Mouse (Mus musculus) limb, embryonic 14.5 days (tissue): ENCODE results near the gene Scn7a. TPM values are rescaled to one million over a fixed set of nuclear protein-coding genes. Genes with fewer than 3 reads are reported as not detected.

Experiments
- ATAC-seq: fragments of 200-750 bp; cut with Nextera tagmentation; 2 replicates; pipeline ENCODE4 v1.8.0; 2017; ENCODE audit warnings: low read depth, moderate number of reproducible peaks, moderate TSS enrichment; ENCODE audit not compliant: low FRiP score
- DNase-seq: peaks from one replicate; pipeline ENCODE4 v3.0.0-alpha.2; 2015; ENCODE audit warnings: low spot score
- H3K27ac ChIP-seq: fragments of 300-500 bp; sonication (generic); replicated peaks from 2 replicates; pipeline ENCODE4 v1.5.1; 2014; ENCODE audit warnings: low read depth, mild to moderate bottlenecking, low read length, moderate library complexity, mixed read lengths
- H3K27me3 ChIP-seq: fragments of 300-500 bp; sonication (generic); 2 replicates; pipeline ENCODE4 v1.6.1; 2014; ENCODE audit warnings: low read length, mixed read lengths; ENCODE audit not compliant: control insufficient read depth, insufficient read depth
- H3K36me3 ChIP-seq: fragments of 300-500 bp; sonication (generic); 2 replicates; pipeline ENCODE4 v1.6.1; 2014; ENCODE audit warnings: mild to moderate bottlenecking, low read length, moderate library complexity, mixed read lengths; ENCODE audit not compliant: control insufficient read depth, insufficient read depth
- H3K4me1 ChIP-seq: fragments of 300-500 bp; sonication (generic); 2 replicates; pipeline ENCODE4 v1.6.1; 2014; ENCODE audit warnings: antibody characterized with exemption, low read length, mixed read lengths; ENCODE audit not compliant: control insufficient read depth, insufficient read depth
- H3K4me2 ChIP-seq: fragments of 300-500 bp; sonication (generic); replicated peaks from 2 replicates; pipeline ENCODE4 v1.6.1; 2014; ENCODE audit warnings: low read depth, mild to moderate bottlenecking, low read length, moderate library complexity; ENCODE audit not compliant: severe bottlenecking
- H3K4me3 ChIP-seq: fragments of 300-500 bp; sonication (generic); replicated peaks from 2 replicates; pipeline ENCODE4 v1.5.1; 2014; ENCODE audit warnings: low read length
- H3K9ac ChIP-seq: fragments of 300-500 bp; sonication (generic); 2 replicates; pipeline ENCODE4 v1.6.1; 2014; ENCODE audit warnings: mild to moderate bottlenecking, low read depth, low read length, moderate library complexity; ENCODE audit not compliant: severe bottlenecking
- H3K9me3 ChIP-seq: fragments of 300-500 bp; sonication (generic); 2 replicates; pipeline ENCODE4 v1.6.1; 2016; ENCODE audit warnings: low read length; ENCODE audit not compliant: control insufficient read depth
- POLR2A ChIP-seq: fragments of 200-500 bp; IDR thresholded peaks from 2 replicates; pipeline ENCODE4 v1.8.0; 2012; ENCODE audit warnings: inconsistent platforms, mild to moderate bottlenecking, moderate library complexity, borderline replicate concordance; ENCODE audit not compliant: insufficient read depth, insufficient read length; ENCODE audit errors: extremely low read depth
- WGBS: fragments of 180-500 bp; shearing (Covaris S2); extraction: QIAGEN DNeasy Blood & Tissue Kit; methylation state at CpG from one replicate; pipeline ENCODE4 v1.1.7; 2014; 5-methylcytosine and 5-hydroxymethylcytosine counted together
- polyA plus RNA-seq, 2 experiments: library from polyadenylated mRNA; depleted of rRNA in 1 of 2; stranded (reverse) in 1 of 2; unstranded in 1 of 2; fragments of >200 nt; fragmentation: Nextera tagmentation in 1 of 2; extraction: Ambion mirVana in 1 of 2; gene quantifications; 2 replicates each; pipeline versions ENCODE4 v1.2.1 to v1.2.3; 2012 to 2014

Gene Scn7a
- polyA plus RNA-seq, 2 experiments, result 0.12 to 0.16 TPM

- no peak for TF ChIP-seq POLR2A
- Histone ChIP-seq H3K4me2 (no peak overlapping the region), H3K36me3 (no peaks in the 10 kb centered on the region), H3K4me3 (no peak overlapping the region), H3K9me3 (no peaks in the 10 kb centered on the region), H3K9ac (no peak overlapping the region), H3K27me3 (no peaks in the 10 kb centered on the region), H3K27ac (no peak overlapping the region), H3K4me1 (no peaks in the 10 kb centered on the region)
- no peak for ATAC-seq
- no peak for DNase-seq
- 85% methylated on average over 1 of the region's 1 CpGs for WGBS
These were observed 6.9 kb upstream of the Scn7a start for GRCm38 (mm10) chr2:66791629-66792028.

- 81% methylated on average over 2 of the region's 2 CpGs for WGBS
- no peak for TF ChIP-seq POLR2A
- no peak overlapping the region for H3K4me2 ChIP-seq
- H3K4me3 ChIP-seq, result no peak overlapping the region
- no peaks in the 10 kb centered on the region for H3K9me3 ChIP-seq
- H3K27ac ChIP-seq, result no peak overlapping the region
- peak; percentile 3 for DNase-seq
- no peaks in the 10 kb centered on the region for H3K36me3 ChIP-seq
- H3K4me1 ChIP-seq, result no peaks in the 10 kb centered on the region
- ATAC-seq, result no peak
- H3K27me3 ChIP-seq, result no peaks in the 10 kb centered on the region
- no peak overlapping the region for H3K9ac ChIP-seq
These were observed 3.8 kb downstream of the Scn7a start for GRCm38 (mm10) chr2:66780884-66781283.

- no peak overlapping the region for H3K4me3 ChIP-seq
- no peaks in the 10 kb centered on the region for H3K36me3 ChIP-seq
- ATAC-seq (no peak), DNase-seq (no peak)
- no peaks in the 10 kb centered on the region for H3K9me3 ChIP-seq
- no peak overlapping the region for H3K4me2 ChIP-seq
- WGBS, result 86% methylated on average over 2 of the region's 2 CpGs
- no peaks in the 10 kb centered on the region for H3K4me1 ChIP-seq
- no peak overlapping the region for H3K27ac ChIP-seq
- TF ChIP-seq POLR2A, result no peak
- H3K27me3 ChIP-seq, result no peaks in the 10 kb centered on the region
- no peak overlapping the region for H3K9ac ChIP-seq
These were observed 16.7 kb downstream of the Scn7a start for GRCm38 (mm10) chr2:66767980-66768379.

GRCm38 (mm10) chr2:66765170-66765569 lies 19.5 kb downstream of the Scn7a start:
- 81% methylated on average over 1 of the region's 1 CpGs for WGBS
- no peaks in the 10 kb centered on the region for H3K36me3 ChIP-seq
- no peak for DNase-seq
- H3K27ac ChIP-seq, result no peak overlapping the region
- no peaks in the 10 kb centered on the region for H3K27me3 ChIP-seq
- no peaks in the 10 kb centered on the region for H3K4me1 ChIP-seq
- no peak overlapping the region for H3K9ac ChIP-seq
- no peak for ATAC-seq
- no peaks in the 10 kb centered on the region for H3K9me3 ChIP-seq
- TF ChIP-seq POLR2A, result no peak
- no peak overlapping the region for H3K4me3 ChIP-seq
- H3K4me2 ChIP-seq, result no peak overlapping the region

- no peak for TF ChIP-seq POLR2A
- Histone ChIP-seq H3K9ac (no peak overlapping the region), H3K27ac (no peak overlapping the region), H3K36me3 (no peaks in the 10 kb centered on the region), H3K4me1 (no peaks in the 10 kb centered on the region), H3K27me3 (no peaks in the 10 kb centered on the region), H3K9me3 (no peaks in the 10 kb centered on the region), H3K4me2 (no peak overlapping the region), H3K4me3 (no peak overlapping the region)
- no peak for DNase-seq
- no peak for ATAC-seq
These were observed 21.8 kb downstream of the Scn7a start for GRCm38 (mm10) chr2:66762905-66763304.

- ATAC-seq (no peak), DNase-seq (no peak)
- H3K4me3 ChIP-seq, result no peak overlapping the region
- no peaks in the 10 kb centered on the region for H3K27me3 ChIP-seq
- no peak overlapping the region for H3K9ac ChIP-seq
- no peaks in the 10 kb centered on the region for H3K4me1 ChIP-seq
- H3K36me3 ChIP-seq, result no peaks in the 10 kb centered on the region
- WGBS, result 89% methylated on average over 3 of the region's 3 CpGs
- H3K9me3 ChIP-seq, result no peaks in the 10 kb centered on the region
- H3K4me2 ChIP-seq, result no peak overlapping the region
- no peak overlapping the region for H3K27ac ChIP-seq
- TF ChIP-seq POLR2A, result no peak
These were observed 56.7 kb downstream of the Scn7a start for GRCm38 (mm10) chr2:66728002-66728401.
